Mouse (Mus musculus) neural tube, embryonic 12.5 days (tissue): ENCODE measurements around the gene Vmn2r48. TPM values are rescaled to one million over a fixed set of nuclear protein-coding genes. Genes with fewer than 3 reads are reported as not detected.
"Not testable (repeated sequence)": the region's sequence is repeated elsewhere in the genome, so short reads cannot be mapped to it uniquely, and the experiment has no call there.

Source experiments
- ATAC-seq: fragments of 200-750 bp; cut with Nextera tagmentation; 2 replicates; pipeline ENCODE4 v1.8.0; 2017; ENCODE audit warnings: low read depth, mild to moderate bottlenecking, moderate TSS enrichment, moderate library complexity; ENCODE audit not compliant: low FRiP score
- H3K27ac ChIP-seq: fragments of 300-500 bp; sonication (generic); 2 replicates; pipeline ENCODE4 v1.5.1; 2016
- H3K27me3 ChIP-seq: fragments of 300-500 bp; sonication (generic); replicated peaks from 2 replicates; pipeline ENCODE4 v1.6.1; 2016; ENCODE audit warnings: mild to moderate bottlenecking
- H3K36me3 ChIP-seq: fragments of 300-500 bp; sonication (generic); 2 replicates; pipeline ENCODE4 v1.6.1; 2016; ENCODE audit warnings: mild to moderate bottlenecking
- H3K4me1 ChIP-seq: fragments of 300-500 bp; sonication (generic); 2 replicates; pipeline ENCODE4 v1.6.1; 2016
- H3K4me2 ChIP-seq: fragments of 300-500 bp; sonication (generic); replicated peaks from 2 replicates; pipeline ENCODE4 v1.6.1; 2016; ENCODE audit warnings: mild to moderate bottlenecking
- H3K4me3 ChIP-seq: fragments of 300-500 bp; sonication (generic); 2 replicates; pipeline ENCODE4 v1.5.1; 2016
- H3K9ac ChIP-seq: fragments of 300-500 bp; sonication (generic); 2 replicates; pipeline ENCODE4 v1.6.1; 2016; ENCODE audit warnings: mild to moderate bottlenecking
- H3K9me3 ChIP-seq: fragments of 300-500 bp; sonication (generic); 2 replicates; pipeline ENCODE4 v1.6.1; 2016; ENCODE audit warnings: mild to moderate bottlenecking
- WGBS: fragments of 180-500 bp; shearing (Covaris S2); methylation state at CpG from one replicate; pipeline ENCODE4 v1.1.7; 2016; 5-methylcytosine and 5-hydroxymethylcytosine counted together
- polyA plus RNA-seq: library from polyadenylated mRNA; unstranded; fragments of >200 nt; fragmentation: Nextera tagmentation; extraction: Ambion mirVana; gene quantifications from 2 replicates; pipeline ENCODE4 v1.2.1, GENCODE M21; 2016

Gene Vmn2r48
- not detected in 2 replicates for polyA plus RNA-seq

DNA sequence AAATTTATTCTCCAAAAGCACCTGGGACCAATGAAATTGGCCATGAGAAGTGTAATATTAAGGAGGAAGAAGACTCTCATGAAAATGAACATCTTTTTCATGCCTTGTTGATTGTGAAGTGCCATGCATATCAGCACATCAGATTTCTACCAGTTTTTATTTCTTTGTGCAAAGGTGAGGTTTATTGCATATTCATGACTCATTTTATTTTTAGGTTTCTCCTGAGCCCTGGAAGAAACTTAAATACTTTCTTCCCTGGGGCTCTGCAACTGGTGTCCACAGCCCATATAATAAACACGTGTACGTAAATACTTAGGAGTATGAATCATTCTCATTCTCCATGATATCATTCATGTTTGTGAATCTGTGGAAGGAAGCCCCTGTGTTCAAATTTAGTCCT is at the start of gene Vmn2r48:
TSS of gene Vmn2r48 (minus strand) at position 101 of the 400 bp plus-strand sequence.
- not testable (repeated sequence) for H3K4me2 ChIP-seq, H3K9ac ChIP-seq, H3K4me3 ChIP-seq, H3K36me3 ChIP-seq, H3K4me1 ChIP-seq, H3K27me3 ChIP-seq, ATAC-seq, H3K27ac ChIP-seq, H3K9me3 ChIP-seq
- 84% methylated on average over 2 of the region's 2 CpGs for WGBS

DNA sequence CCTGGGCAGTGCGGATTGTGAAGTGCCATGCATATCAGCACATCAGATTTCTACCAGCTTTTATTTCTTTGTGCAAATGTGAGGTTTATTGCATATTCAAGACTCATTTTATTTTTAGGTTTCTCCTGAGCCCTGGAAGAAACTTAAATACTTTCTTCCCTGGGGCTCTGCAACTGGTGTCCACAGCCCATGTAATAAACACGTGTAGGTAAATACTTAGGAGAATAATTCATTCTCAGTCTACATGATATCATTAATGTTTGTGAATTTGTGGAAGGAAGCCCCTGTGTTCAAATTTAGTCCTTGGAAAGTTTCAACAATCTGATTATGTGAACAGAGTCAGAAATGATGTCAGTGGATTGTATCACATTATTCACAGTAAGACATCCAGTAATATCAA is 38.8 kb upstream of the Vmn2r48 start, which contains the start of gene Vmn2r49:
TSS of gene Vmn2r49 (minus strand) at position 101 of the 400 bp plus-strand sequence.
- ATAC-seq, H3K4me2 ChIP-seq: not testable (repeated sequence)

More for the DNA sequence above, 38.8 kb upstream of the Vmn2r48 start, which contains the start of gene Vmn2r49:
- H3K27ac ChIP-seq, H3K4me3 ChIP-seq, H3K9me3 ChIP-seq, H3K4me1 ChIP-seq, H3K9ac ChIP-seq, H3K27me3 ChIP-seq, H3K36me3 ChIP-seq: not testable (repeated sequence)
- 100% methylated on average over 1 of the region's 2 CpGs for WGBS

Other genes with a start within 250 kb of the Vmn2r48 start
- gene Vmn2r46, start 183.0 kb downstream of the Vmn2r48 start, polyA plus RNA-seq = not detected in 2 replicates
- not detected in 2 replicates for gene Vmn2r47, start 112.3 kb downstream of the Vmn2r48 start, polyA plus RNA-seq
- not detected in 2 replicates for gene Vmn2r49, start 38.7 kb upstream of the Vmn2r48 start, polyA plus RNA-seq
- not detected in 2 replicates for gene Vmn2r50, start 99.7 kb upstream of the Vmn2r48 start, polyA plus RNA-seq
- not detected in 2 replicates for gene Vmn2r51, start 152.2 kb upstream of the Vmn2r48 start, polyA plus RNA-seq
- not detected in 2 replicates for gene Vmn2r52, start 223.0 kb upstream of the Vmn2r48 start, polyA plus RNA-seq